Mouse (Mus musculus): ENCODE measurements around the gene Stkld1. TPM values are rescaled to one million over a fixed set of nuclear protein-coding genes. Genes with fewer than 3 reads are reported as not detected.

Gene Stkld1
- polyA plus RNA-seq, 1 experiment from 2014 or later: not detected

- Histone ChIP-seq H3K4me3 (ENCODE audit: low read depth, low read length) (no peak overlapping the region), H3K9ac (replicated peaks; ENCODE audit: low read depth, low read length) (no peak overlapping the region), H3K4me2 (ENCODE audit: low read depth, low read length) (no peak overlapping the region), H3K36me3 (ENCODE audit: control insufficient read depth, insufficient read depth, low read length) (peaks cover 53% of the 10 kb centered on the region), H3K27me3 (ENCODE audit: control insufficient read depth, insufficient read depth, low read length) (no peaks in the 10 kb centered on the region), H3K9me3 (ENCODE audit: control insufficient read depth, low read length) (no peaks in the 10 kb centered on the region), H3K4me1 (ENCODE audit: control insufficient read depth, insufficient read depth, low read length) (no peaks in the 10 kb centered on the region), H3K27ac (ENCODE audit: low read depth, low read length) (no peak overlapping the region)
- ATAC-seq (ENCODE audit: low read depth): no peak
- 93% methylated on average over 8 of the region's 8 CpGs for WGBS
Observed at GRCm38 (mm10) chr2:26952866-26953265, 19.0 kb downstream of the Stkld1 start.

- WGBS: 97% methylated on average over 2 of the region's 2 CpGs
- Histone ChIP-seq H3K4me1 (ENCODE audit: control insufficient read depth, insufficient read depth, low read length) (no peaks in the 10 kb centered on the region), H3K4me3 (ENCODE audit: low read depth, low read length) (no peak overlapping the region), H3K9ac (replicated peaks; ENCODE audit: low read depth, low read length) (no peak overlapping the region), H3K36me3 (ENCODE audit: control insufficient read depth, insufficient read depth, low read length) (peaks cover 60% of the 10 kb centered on the region), H3K27ac (ENCODE audit: low read depth, low read length) (no peak overlapping the region), H3K4me2 (ENCODE audit: low read depth, low read length) (no peak overlapping the region), H3K27me3 (ENCODE audit: control insufficient read depth, insufficient read depth, low read length) (no peaks in the 10 kb centered on the region), H3K9me3 (ENCODE audit: control insufficient read depth, low read length) (no peaks in the 10 kb centered on the region)
- ATAC-seq (ENCODE audit: low read depth): no peak
Observed at GRCm38 (mm10) chr2:26954735-26955395, 21.0 kb downstream of the Stkld1 start.

GRCm38 (mm10) chr2:26956811-26957487 is 23.1 kb downstream of the Stkld1 start:
- no peak overlapping the region for H3K9ac ChIP-seq (replicated peaks; ENCODE audit: low read depth, low read length)
- H3K4me1 ChIP-seq (ENCODE audit: control insufficient read depth, insufficient read depth, low read length): peaks cover 6% of the 10 kb centered on the region; the same call in 1 of the 2 replicates
- H3K4me3 ChIP-seq (ENCODE audit: low read depth, low read length): no peak overlapping the region
- H3K27me3 ChIP-seq (ENCODE audit: control insufficient read depth, insufficient read depth, low read length): no peaks in the 10 kb centered on the region
- H3K27ac ChIP-seq (ENCODE audit: low read depth, low read length): no peak overlapping the region
- ATAC-seq (ENCODE audit: low read depth): no peak
- H3K36me3 ChIP-seq (ENCODE audit: control insufficient read depth, insufficient read depth, low read length): peaks cover 61% of the 10 kb centered on the region
- no peak overlapping the region for H3K4me2 ChIP-seq (ENCODE audit: low read depth, low read length)
- 95% methylated on average over 12 of the region's 12 CpGs for WGBS
- H3K9me3 ChIP-seq (ENCODE audit: control insufficient read depth, low read length): no peaks in the 10 kb centered on the region

- Histone ChIP-seq H3K4me3 (ENCODE audit: low read depth, low read length) (no peak overlapping the region), H3K4me2 (ENCODE audit: low read depth, low read length) (no peak overlapping the region), H3K27ac (ENCODE audit: low read depth, low read length) (no peak overlapping the region), H3K9ac (replicated peaks; ENCODE audit: low read depth, low read length) (no peak overlapping the region), H3K9me3 (ENCODE audit: control insufficient read depth, low read length) (no peaks in the 10 kb centered on the region), H3K4me1 (ENCODE audit: control insufficient read depth, insufficient read depth, low read length) (peaks cover 8% of the 10 kb centered on the region; the same call in 1 of the 2 replicates), H3K36me3 (ENCODE audit: control insufficient read depth, insufficient read depth, low read length) (peaks cover 59% of the 10 kb centered on the region), H3K27me3 (ENCODE audit: control insufficient read depth, insufficient read depth, low read length) (no peaks in the 10 kb centered on the region)
- 89% methylated on average over 2 of the region's 2 CpGs for WGBS
- no peak for ATAC-seq (ENCODE audit: low read depth)
Observed at GRCm38 (mm10) chr2:26957488-26957859, 23.6 kb downstream of the Stkld1 start.

- ATAC-seq (ENCODE audit: low read depth): no peak
- H3K9me3 ChIP-seq (ENCODE audit: control insufficient read depth, low read length): no peaks in the 10 kb centered on the region
- no peak overlapping the region for H3K27ac ChIP-seq (ENCODE audit: low read depth, low read length)
- peaks cover 18% of the 10 kb centered on the region for H3K4me1 ChIP-seq (ENCODE audit: control insufficient read depth, insufficient read depth, low read length)
- H3K9ac ChIP-seq (replicated peaks; ENCODE audit: low read depth, low read length): no peak overlapping the region
- H3K36me3 ChIP-seq (ENCODE audit: control insufficient read depth, insufficient read depth, low read length): peaks cover 33% of the 10 kb centered on the region
- no peak overlapping the region for H3K4me2 ChIP-seq (ENCODE audit: low read depth, low read length)
- H3K27me3 ChIP-seq (ENCODE audit: control insufficient read depth, insufficient read depth, low read length): no peaks in the 10 kb centered on the region
- H3K4me3 ChIP-seq (ENCODE audit: low read depth, low read length): no peak overlapping the region
- 77% methylated on average over 4 of the region's 4 CpGs for WGBS
Observed at GRCm38 (mm10) chr2:26960756-26961155, 26.9 kb downstream of the Stkld1 start.

- peak; percentile 97 for ATAC-seq (ENCODE audit: low read depth)
- Histone ChIP-seq H3K36me3 (ENCODE audit: control insufficient read depth, insufficient read depth, low read length) (peaks cover 9% of the 10 kb centered on the region; the same call in 1 of the 2 replicates), H3K4me2 (ENCODE audit: low read depth, low read length) (peak within 1 kb of the TSS; percentile 55), H3K4me3 (ENCODE audit: low read depth, low read length) (peak within 1 kb of the TSS; percentile 75), H3K4me1 (ENCODE audit: control insufficient read depth, insufficient read depth, low read length) (peaks cover 18% of the 10 kb centered on the region), H3K9ac (replicated peaks; ENCODE audit: low read depth, low read length) (peak within 1 kb of the TSS; percentile 72), H3K27ac (ENCODE audit: low read depth, low read length) (peak within 1 kb of the TSS; percentile 97), H3K27me3 (ENCODE audit: control insufficient read depth, insufficient read depth, low read length) (no peaks in the 10 kb centered on the region), H3K9me3 (ENCODE audit: control insufficient read depth, low read length) (no peaks in the 10 kb centered on the region)
- WGBS: under 1% methylated on average over 50 of the region's 50 CpGs
Observed at GRCm38 (mm10) chr2:26963923-26964723, 30.3 kb downstream of the Stkld1 start, which contains the start of gene Rexo4. Gene Rexo4 (minus strand): TSS chr2:26964386.

- Histone ChIP-seq H3K36me3 (ENCODE audit: control insufficient read depth, insufficient read depth, low read length) (peaks cover 5% of the 10 kb centered on the region; the same call in 1 of the 2 replicates), H3K4me2 (ENCODE audit: low read depth, low read length) (peak overlapping the region; percentile 55), H3K9me3 (ENCODE audit: control insufficient read depth, low read length) (no peaks in the 10 kb centered on the region), H3K4me1 (ENCODE audit: control insufficient read depth, insufficient read depth, low read length) (peaks cover 18% of the 10 kb centered on the region), H3K4me3 (ENCODE audit: low read depth, low read length) (peak overlapping the region; percentile 75), H3K27ac (ENCODE audit: low read depth, low read length) (peak overlapping the region; percentile 97), H3K27me3 (ENCODE audit: control insufficient read depth, insufficient read depth, low read length) (no peaks in the 10 kb centered on the region), H3K9ac (replicated peaks; ENCODE audit: low read depth, low read length) (peak overlapping the region; percentile 72)
- WGBS: 22% methylated on average over 14 of the region's 14 CpGs
- ATAC-seq (ENCODE audit: low read depth): no peak; the same call in 1 of the 2 replicates
Observed at GRCm38 (mm10) chr2:26964724-26965370, 31.0 kb downstream of the Stkld1 start.

- 77% methylated on average over 2 of the region's 2 CpGs for WGBS
- no peak overlapping the region for H3K9ac ChIP-seq (replicated peaks; ENCODE audit: low read depth, low read length)
- H3K4me3 ChIP-seq (ENCODE audit: low read depth, low read length): no peak overlapping the region
- H3K9me3 ChIP-seq (ENCODE audit: control insufficient read depth, low read length): no peaks in the 10 kb centered on the region
- no peak overlapping the region for H3K27ac ChIP-seq (ENCODE audit: low read depth, low read length)
- no peak overlapping the region for H3K4me2 ChIP-seq (ENCODE audit: low read depth, low read length)
- H3K27me3 ChIP-seq (ENCODE audit: control insufficient read depth, insufficient read depth, low read length): no peaks in the 10 kb centered on the region
- H3K36me3 ChIP-seq (ENCODE audit: control insufficient read depth, insufficient read depth, low read length): no peaks in the 10 kb centered on the region
- no peak for ATAC-seq (ENCODE audit: low read depth)
- peaks cover 11% of the 10 kb centered on the region for H3K4me1 ChIP-seq (ENCODE audit: control insufficient read depth, insufficient read depth, low read length)
Observed at GRCm38 (mm10) chr2:26967262-26967661, 33.4 kb downstream of the Stkld1 start.

Measured in neural tube, embryonic 14.5 days (tissue).